Mouse (Mus musculus) liver, postnatal 0 days (tissue): Measurements from ENCODE around the gene Eif4h.

Experiments
- CTCF ChIP-seq: sonication (generic); IDR thresholded peaks from 2 replicates; pipeline ENCODE4 v1.5.1; 2016; ENCODE audit warnings: antibody characterized with exemption, low read depth
- EP300 ChIP-seq: IDR thresholded peaks from 2 replicates; pipeline ENCODE4 v1.6.1; 2016; ENCODE audit warnings: antibody characterized with exemption, low read depth, mild to moderate bottlenecking

GRCm38 (mm10) chr5:134614802-134615201, 24.5 kb downstream of the Eif4h start, which contains the start of gene Lat2:
- no peak for TF ChIP-seq CTCF
- TF ChIP-seq EP300 = no peak
